Mouse (Mus musculus): ENCODE results near the gene Noto.

GRCm38 (mm10) chr6:85374734-85375114 is 49.0 kb upstream of the Noto start:
- TF ChIP-seq CTCF (IDR thresholded peaks at IDR 0.05; ENCODE audit: low read depth), result no peak
- no peak for TF ChIP-seq EP300 (IDR thresholded peaks at IDR 0.05; ENCODE audit: low read depth)
